21 mouse cellular contexts compared by ENCODE assay signal in the genomic region with DNA sequence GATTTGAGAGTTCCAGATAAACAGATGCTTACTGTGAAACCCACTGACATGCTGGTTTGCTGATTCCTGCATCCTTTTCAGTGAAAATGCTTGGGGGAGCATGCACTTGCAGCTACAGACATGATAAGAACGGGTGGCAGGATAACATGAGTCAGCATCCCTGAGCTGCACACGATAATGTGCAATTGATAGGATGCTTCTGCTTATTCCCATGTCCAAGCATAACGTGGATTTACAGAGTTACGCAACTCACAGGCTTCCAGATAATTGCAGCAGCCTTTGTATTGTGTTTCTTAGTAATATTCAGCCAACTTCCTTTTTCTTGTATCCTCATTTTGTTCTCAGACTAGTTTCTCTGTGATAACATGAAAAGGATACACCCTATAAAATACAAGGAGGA.
"Had no signal": no experiment of that assay in that cellular context is flagged by ENCODE, and none has a peak within 500 bp of the region (broad histone marks: within the 10 kb centered on the region; RNA-seq: fewer than 3 reads in every experiment).

No protein-coding gene starts in this region.

- H3K36me3 ChIP-seq: limb, embryonic 12.5 days; limb, embryonic 15.5 days; liver, embryonic 13.5 days; lung, embryonic 15.5 days; midbrain, embryonic 10.5 days; midbrain, embryonic 13.5 days; neural tube, embryonic 12.5 days; neural tube, embryonic 15.5 days had no signal

- H3K4me3 ChIP-seq: limb, embryonic 12.5 days; limb, embryonic 15.5 days; liver, embryonic 13.5 days; lung, embryonic 15.5 days; midbrain, embryonic 10.5 days; midbrain, embryonic 13.5 days; neural tube, embryonic 12.5 days; neural tube, embryonic 15.5 days had no signal

- ATAC-seq: midbrain, embryonic 13.5 days; midbrain, embryonic 16.5 days had no signal

- H3K27me3 ChIP-seq: limb, embryonic 12.5 days; limb, embryonic 15.5 days; liver, embryonic 13.5 days; lung, embryonic 15.5 days; midbrain, embryonic 13.5 days; neural tube, embryonic 12.5 days; neural tube, embryonic 15.5 days had no signal

- DNase-seq: kidney, adult 18-20 months; kidney, adult 9 months; kidney, postnatal 14 days; kidney, postnatal 4 days; left cerebral cortex, postnatal 4 days; liver, embryonic 13.5 days; lung, adult 18-20 months; lung, postnatal 10 days; lung, postnatal 36 days; right cerebral cortex, adult 18-20 months; right cerebral cortex, postnatal 14 days; right cerebral cortex, postnatal 4 days; thymus, postnatal 25 days had no signal
